Mouse (Mus musculus) C2C12 (cell line): Measurements from ENCODE around the gene Dyrk3.

Experiments
- CEBPB ChIP-seq: IDR thresholded peaks from one replicate; pipeline ENCODE4 v1.6.1; 2011; ENCODE audit warnings: low read depth, mild to moderate bottlenecking, control low read depth, moderate library complexity
- CTCF ChIP-seq: IDR thresholded peaks from one replicate; pipeline ENCODE4 v1.5.1; 2011; ENCODE audit not compliant: control insufficient read depth, insufficient read depth, insufficient read length
- MAX ChIP-seq: IDR thresholded peaks from one replicate; pipeline ENCODE4 v1.6.1; 2011; ENCODE audit warnings: mild to moderate bottlenecking, control low read depth
- MYOD1 ChIP-seq: IDR thresholded peaks from one replicate; pipeline ENCODE4 v1.6.1; 2011; ENCODE audit warnings: low read depth; ENCODE audit not compliant: control insufficient read depth, insufficient read length
- MYOG ChIP-seq: IDR thresholded peaks from one replicate; pipeline ENCODE4 v1.6.1; 2011; ENCODE audit not compliant: control insufficient read depth, insufficient read length; ENCODE audit errors: extremely low read depth
- USF1 ChIP-seq: IDR thresholded peaks from one replicate; pipeline ENCODE4 v1.6.1; 2011; ENCODE audit warnings: low read depth, mild to moderate bottlenecking, control low read depth, moderate library complexity

GRCm38 (mm10) chr1:131174299-131174861 is 36.2 kb upstream of the Dyrk3 start:
- TF ChIP-seq CTCF (no peak), CEBPB (no peak), USF1 (no peak), MYOD1 (no peak), MYOG (no peak), MAX (no peak)
